Mouse (Mus musculus) CH12.LX (cell line): ENCODE results near the gene Gla. TPM values are rescaled to one million over a fixed set of nuclear protein-coding genes. Genes with fewer than 3 reads are reported as not detected.

Experiments used
- DNase-seq: peaks from one replicate; pipeline ENCODE4 v3.0.0-alpha.2; 2013; ENCODE audit errors: extremely low read depth
- H3K27ac ChIP-seq: 2 replicates; pipeline ENCODE4 v1.5.1; 2012; ENCODE audit warnings: low read depth, mild to moderate bottlenecking, control low read depth, moderate library complexity; ENCODE audit not compliant: insufficient read depth
- H3K27me3 ChIP-seq: replicated peaks from 2 replicates; pipeline ENCODE3; 2012; ENCODE audit warnings: inconsistent platforms
- H3K36me3 ChIP-seq, 2 experiments: replicated peaks in 1 of 2; 2 replicates each; pipeline versions ENCODE3 to v1.6.1; 2012; ENCODE audit warnings: inconsistent platforms in 1 of 2, low read length in 1 of 2, mild to moderate bottlenecking in 1 of 2, mixed read lengths in 1 of 2, moderate library complexity in 1 of 2; ENCODE audit not compliant: control insufficient read depth in 1 of 2, insufficient read depth in 1 of 2
- H3K4me1 ChIP-seq, 2 experiments: 2 replicates each; pipeline ENCODE4 v1.6.1; 2012; ENCODE audit warnings: inconsistent platforms in 1 of 2, moderate library complexity in 1 of 2; ENCODE audit not compliant: insufficient read depth in 2 of 2, control insufficient read depth in 1 of 2
- H3K4me2 ChIP-seq: 2 replicates; pipeline ENCODE4 v1.6.1; 2012; ENCODE audit warnings: low read depth, mild to moderate bottlenecking, control low read depth; ENCODE audit not compliant: poor library complexity, insufficient read depth, severe bottlenecking
- H3K4me3 ChIP-seq, 3 experiments: fragments of 150-350 bp in 1 of 3; sonication (generic) in 1 of 3; replicated peaks in 1 of 3; 2 replicates each; pipeline versions ENCODE3 to v1.5.1; 2011 to 2012; ENCODE audit warnings: low read depth in 2 of 3, low read length in 2 of 3, mild to moderate bottlenecking in 2 of 3, moderate library complexity in 2 of 3, control low read depth in 1 of 3, improper control_type of control experiment in 1 of 3, inconsistent platforms in 1 of 3, mixed read lengths in 1 of 3; ENCODE audit not compliant: poor library complexity in 1 of 3
- H3K79me2 ChIP-seq: replicated peaks from 2 replicates; pipeline ENCODE4 v1.6.1; 2012; ENCODE audit warnings: mild to moderate bottlenecking, moderate library complexity; ENCODE audit not compliant: control insufficient read depth, poor library complexity, insufficient read depth, severe bottlenecking; ENCODE audit errors: extremely low read depth
- H3K9ac ChIP-seq: 2 replicates; pipeline ENCODE4 v1.6.1; 2012; ENCODE audit warnings: low read depth, mild to moderate bottlenecking, control low read depth, moderate library complexity; ENCODE audit not compliant: insufficient read depth
- H3K9me3 ChIP-seq: replicated peaks from 2 replicates; pipeline ENCODE3; 2012; ENCODE audit warnings: low read length, inconsistent platforms, mixed read lengths
- CTCF ChIP-seq, 2 experiments: IDR thresholded peaks in 1 of 2; conservative IDR thresholded peaks in 1 of 2; 2 replicates each; pipeline ENCODE4 v1.5.1; 2011 to 2012; ENCODE audit warnings: low read depth in 2 of 2, low read length in 2 of 2, improper control_type of control experiment in 1 of 2, inconsistent platforms in 1 of 2, mild to moderate bottlenecking in 1 of 2, moderate library complexity in 1 of 2
- E2F4 ChIP-seq: IDR thresholded peaks from 2 replicates; pipeline ENCODE4 v1.6.1; 2011; ENCODE audit warnings: low read depth, low read length, improper control_type of control experiment; ENCODE audit not compliant: insufficient replicate concordance
- ELF1 ChIP-seq: IDR thresholded peaks from 2 replicates; pipeline ENCODE4 v1.6.1; 2014; ENCODE audit warnings: low read depth, mild to moderate bottlenecking, inconsistent platforms, low read length, improper control_type of control experiment
- EP300 ChIP-seq: IDR thresholded peaks from 2 replicates; pipeline ENCODE4 v1.6.1; 2011; ENCODE audit warnings: low read length, improper control_type of control experiment
- GABPA ChIP-seq: IDR thresholded peaks from 2 replicates; pipeline ENCODE4 v1.6.1; 2012; ENCODE audit warnings: low read depth, low read length, improper control_type of control experiment, inconsistent platforms; ENCODE audit not compliant: insufficient replicate concordance
- IRF4 ChIP-seq: IDR thresholded peaks from 2 replicates; pipeline ENCODE4 v1.6.1; 2014; ENCODE audit warnings: low read depth, mild to moderate bottlenecking, inconsistent platforms, low read length, improper control_type of control experiment
- KAT2A ChIP-seq: IDR thresholded peaks from 2 replicates; pipeline ENCODE4 v1.6.1; 2012; ENCODE audit warnings: low read length, improper control_type of control experiment, inconsistent platforms; ENCODE audit not compliant: insufficient replicate concordance
- MXI1 ChIP-seq: IDR thresholded peaks from 2 replicates; pipeline ENCODE4 v1.6.1; 2011; ENCODE audit warnings: mild to moderate bottlenecking, low read depth, low read length, improper control_type of control experiment
- NRF1 ChIP-seq: IDR thresholded peaks from 2 replicates; pipeline ENCODE4 v1.6.1; 2014; ENCODE audit warnings: low read depth, mild to moderate bottlenecking, inconsistent platforms, low read length, improper control_type of control experiment, moderate library complexity
- POLR2AphosphoS2 ChIP-seq: IDR thresholded peaks from 2 replicates; pipeline ENCODE4 v1.6.1; 2011; ENCODE audit warnings: low read depth, low read length, improper control_type of control experiment
- RAD21 ChIP-seq: IDR thresholded peaks from 2 replicates; pipeline ENCODE4 v1.6.1; 2011; ENCODE audit warnings: low read depth, mild to moderate bottlenecking, low read length, improper control_type of control experiment, moderate library complexity
- SMC3 ChIP-seq: IDR thresholded peaks from 2 replicates; pipeline ENCODE4 v1.6.1; 2011; ENCODE audit warnings: low read depth, low read length, improper control_type of control experiment
- TBP ChIP-seq: conservative IDR thresholded peaks from 2 replicates; pipeline ENCODE4 v1.6.1; 2011; ENCODE audit warnings: low read depth, low read length, improper control_type of control experiment
- dilution Hi-C: fragments of 300-500 bp; cut with MboI; formaldehyde crosslinking; loops from 2 replicates; pipeline ENCODE4 v1.14.3; 2020; ENCODE audit warnings: low sequenced_read_pairs; ENCODE audit not compliant: extremely low pct_unique_long_range_greater_than_20kb, extremely low pct_ligation_motif_present
- in situ Hi-C: fragments of 300-500 bp; cut with MboI; formaldehyde crosslinking; loops from 3 replicates; pipeline ENCODE4 v1.14.3; 2019; ENCODE audit warnings: low sequenced_read_pairs, low pct_ligation_motif_present, low pct_unique_long_range_greater_than_20kb, mixed read lengths
- polyA plus RNA-seq: library from polyadenylated mRNA; unstranded; fragments of >175 nt; gene quantifications from 2 replicates; pipeline ENCODE4 v1.2.1, GENCODE M21; 2012; ENCODE audit warnings: low read depth; ENCODE audit not compliant: insufficient read length
- total RNA-seq, 2 experiments: library from RNA; depleted of rRNA; stranded (reverse); fragments of 300-350 nt in 1 of 2; fragments of >200 nt in 1 of 2; gene quantifications; 2 replicates each; pipeline ENCODE4 v1.2.3; 2012 to 2014

Gene Gla
- total and polyA plus RNA-seq, 3 experiments: 6.1 to 9.1 (median 8.6) TPM

- Histone ChIP-seq H3K9ac (no peak overlapping the region), H3K4me1 (peaks cover 0 to 4% of the 10 kb centered on the region in 2 experiments; a peak in 1 of 4 replicates), H3K36me3 (peaks cover 9 to 12% of the 10 kb centered on the region in 2 experiments), H3K27ac (no peak overlapping the region), H3K79me2 (no peaks in the 10 kb centered on the region), H3K9me3 (no peaks in the 10 kb centered on the region), H3K4me3 (no peak overlapping the region), H3K27me3 (no peaks in the 10 kb centered on the region), H3K4me2 (no peak overlapping the region)
- peak; percentile 53 for TF ChIP-seq RAD21
- no peak for TF ChIP-seq EP300
- no peak for TF ChIP-seq NRF1
- TF ChIP-seq GABPA: no peak
- TF ChIP-seq SMC3: peak; percentile 31
- peak in 1 of 2 experiments; percentile 57; a peak in 2 of 4 replicates for TF ChIP-seq CTCF (conservative IDR thresholded peaks at IDR 0.05 in 1 of 2, IDR thresholded peaks at IDR 0.05 in 1 of 2; ENCODE audit: low read depth in 2 of 2, low read length in 2 of 2)
- dilution Hi-C loops: no loop called here
- in situ Hi-C loops: loop anchor here (10.0 kb wide), 1 partner anchor 55 kb away; no protein-coding TSS in a partner anchor
- DNase-seq: no peak
These were observed 8.5 kb upstream of the Gla start for GRCm38 (mm10) chrX:134609472-134609871.

GRCm38 (mm10) chrX:134601380-134602120, 625 bp upstream of the Gla start:
- Histone ChIP-seq H3K4me3 (peak overlapping the region; percentile 61 to 74 (median 71)), H3K9me3 (no peaks in the 10 kb centered on the region), H3K36me3 (peaks cover 4 to 10% of the 10 kb centered on the region in 2 experiments), H3K9ac (peak overlapping the region; percentile 86), H3K27me3 (no peaks in the 10 kb centered on the region), H3K4me2 (no peak overlapping the region), H3K4me1 (peaks cover 3 to 10% of the 10 kb centered on the region in 2 experiments; a peak in 2 of 4 replicates), H3K79me2 (peaks cover 24% of the 10 kb centered on the region), H3K27ac (no peak overlapping the region; the same call in 1 of the 2 replicates)
- in situ Hi-C loops: loop anchor here (10.0 kb wide), 1 partner anchor 63 kb away; no protein-coding TSS in a partner anchor
- TF ChIP-seq KAT2A (no peak), MXI1 (peak; percentile 64), ELF1 (no peak), IRF4 (no peak), E2F4 (no peak), SMC3 (no peak), TBP (no peak), POLR2AphosphoS2 (no peak)
- dilution Hi-C loops: no loop called here
- DNase-seq: no peak
